Mouse (Mus musculus) small intestine, adult 2 months (tissue): Measurements from ENCODE around the gene Pcca.

ENCODE experiments used
- CTCF ChIP-seq: fragments of 200-500 bp; IDR thresholded peaks from 2 replicates; pipeline ENCODE4 v1.5.1; 2012; ENCODE audit warnings: low read depth, mild to moderate bottlenecking, control low read depth, inconsistent platforms, low read length, moderate library complexity, mixed read lengths; ENCODE audit not compliant: insufficient replicate concordance, insufficient read length; ENCODE audit errors: extremely low read depth
- POLR2A ChIP-seq: fragments of 200-500 bp; IDR thresholded peaks from 2 replicates; pipeline ENCODE4 v1.6.1; 2012; ENCODE audit warnings: low read depth, mild to moderate bottlenecking, control low read depth, inconsistent platforms, low read length, moderate library complexity

GRCm38 (mm10) chr14:122684811-122685210 lies 150.7 kb downstream of the Pcca start:
- no peak for TF ChIP-seq POLR2A
- TF ChIP-seq CTCF, result no peak
